Mouse (Mus musculus): Measurements from ENCODE around the gene Olfr74. TPM values are rescaled to one million over a fixed set of nuclear protein-coding genes. Genes with fewer than 3 reads are reported as not detected.

Olfr74 gene
- polyA plus RNA-seq (2014; fragmentation: Illumina TruSeq; extraction: RNeasy Lipid Tissue Mini Kit (QIAGEN cat#74804); ENCODE audit: low read depth, low replicate concordance), result not detected

GRCm38 (mm10) chr2:87974563-87974962 is at the start of gene Olfr74:
Gene Olfr74 (minus strand): TSS chr2:87974663.

GRCm38 (mm10) chr2:88022474-88022873 is 48.0 kb upstream of the Olfr74 start, which contains the start of gene Olfr1161:
Gene Olfr1161 (plus strand): TSS chr2:88022774.

DNA sequence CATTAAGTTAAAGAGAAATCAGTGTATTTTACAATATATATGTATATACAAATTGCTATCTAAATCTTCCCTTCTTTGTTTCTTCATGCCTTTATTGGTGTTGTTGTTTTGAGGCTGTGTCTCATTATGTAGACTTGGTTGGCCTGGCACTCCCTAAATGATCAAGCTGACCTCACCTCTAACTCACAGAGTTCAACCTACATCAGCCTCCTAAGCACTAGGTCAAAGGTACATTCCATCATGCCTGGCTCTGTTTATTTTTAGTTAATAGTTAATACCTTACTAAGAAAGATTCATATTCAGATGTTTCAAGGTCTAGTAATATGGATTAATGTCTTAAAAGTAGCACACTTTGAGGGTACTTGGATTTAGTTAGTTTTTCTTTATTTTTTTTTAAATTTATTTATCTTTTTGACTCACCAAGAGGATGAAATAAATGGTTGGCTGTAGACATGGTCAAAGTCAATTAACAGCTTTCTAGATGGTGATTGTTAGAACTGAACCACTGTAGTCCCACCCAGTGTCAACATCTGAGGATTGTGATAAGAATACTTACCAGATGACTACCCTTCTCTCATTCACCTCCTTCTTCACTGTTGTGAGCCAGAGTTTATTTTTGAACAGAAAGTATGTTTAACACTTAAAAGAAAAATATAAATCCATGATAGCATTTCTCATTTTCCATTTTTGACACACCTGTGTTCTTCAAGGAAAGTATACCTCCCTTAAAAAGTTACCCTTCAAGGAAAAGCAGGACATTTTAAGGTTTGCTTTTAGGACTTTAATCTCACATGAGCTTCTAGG is 33.3 kb upstream of the Olfr74 start, which contains the start of gene Olfr1160:
Gene Olfr1160, minus strand, starts transcription at position 754 of the 804 bp plus-strand sequence.

DNA sequence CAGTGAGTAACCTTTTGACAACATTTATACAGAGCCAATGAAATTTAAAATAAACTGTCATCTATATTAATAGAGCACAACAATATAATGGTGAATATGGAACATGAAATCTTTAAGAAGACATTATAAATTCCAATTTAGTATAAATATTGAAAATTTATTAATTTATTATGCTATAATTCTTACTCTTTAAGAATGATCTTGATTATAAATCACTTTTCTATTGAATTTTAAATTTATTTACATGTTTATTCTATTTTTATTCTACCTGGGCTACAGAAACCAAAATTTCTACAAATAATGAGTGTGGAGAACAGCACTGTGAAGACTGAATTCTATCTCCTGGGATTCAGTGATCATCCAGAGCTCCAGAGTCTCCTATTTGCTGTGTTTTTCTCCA is 15.3 kb upstream of the Olfr74 start, which contains the start of gene Olfr1158:
Gene Olfr1158, plus strand, starts transcription at position 301 of the 400 bp plus-strand sequence.

GRCm38 (mm10) chr2:87968199-87968598 is 6.3 kb downstream of the Olfr74 start, which contains the start of gene Olfr1157:
Gene Olfr1157 (minus strand): TSS chr2:87968299.

GRCm38 (mm10) chr2:87953000-87953399 is 21.5 kb downstream of the Olfr74 start, which contains the start of gene Olfr1156:
Gene Olfr1156 (minus strand): TSS chr2:87953100.

GRCm38 (mm10) chr2:87945037-87945436 is 29.4 kb downstream of the Olfr74 start, which contains the start of gene Olfr1155:
Gene Olfr1155 (minus strand): TSS chr2:87945137.

Other genes with a start within 250 kb of the Olfr74 start
- not detected for gene Olfr1138, start 234.7 kb downstream of the Olfr74 start, polyA plus RNA-seq (2014; fragmentation: Illumina TruSeq; extraction: RNeasy Lipid Tissue Mini Kit (QIAGEN cat#74804); ENCODE audit: low read depth, low replicate concordance)
- gene Olfr1140, start 230.9 kb downstream of the Olfr74 start, polyA plus RNA-seq (2014; fragmentation: Illumina TruSeq; extraction: RNeasy Lipid Tissue Mini Kit (QIAGEN cat#74804); ENCODE audit: low read depth, low replicate concordance), result not detected
- not detected for gene Olfr1141, start 220.7 kb downstream of the Olfr74 start, polyA plus RNA-seq (2014; fragmentation: Illumina TruSeq; extraction: RNeasy Lipid Tissue Mini Kit (QIAGEN cat#74804); ENCODE audit: low read depth, low replicate concordance)
- not detected for gene Olfr152, start 195.2 kb downstream of the Olfr74 start, polyA plus RNA-seq (2014; fragmentation: Illumina TruSeq; extraction: RNeasy Lipid Tissue Mini Kit (QIAGEN cat#74804); ENCODE audit: low read depth, low replicate concordance)
- gene Olfr1143, start 174.1 kb downstream of the Olfr74 start, polyA plus RNA-seq (2014; fragmentation: Illumina TruSeq; extraction: RNeasy Lipid Tissue Mini Kit (QIAGEN cat#74804); ENCODE audit: low read depth, low replicate concordance), result not detected
- gene Olfr1145, start 164.8 kb downstream of the Olfr74 start, polyA plus RNA-seq (2014; fragmentation: Illumina TruSeq; extraction: RNeasy Lipid Tissue Mini Kit (QIAGEN cat#74804); ENCODE audit: low read depth, low replicate concordance), result not detected
- not detected for gene Olfr1148, start 144.1 kb downstream of the Olfr74 start, polyA plus RNA-seq (2014; fragmentation: Illumina TruSeq; extraction: RNeasy Lipid Tissue Mini Kit (QIAGEN cat#74804); ENCODE audit: low read depth, low replicate concordance)
- not detected for gene Olfr1150-ps1, start 130.7 kb downstream of the Olfr74 start, polyA plus RNA-seq (2014; fragmentation: Illumina TruSeq; extraction: RNeasy Lipid Tissue Mini Kit (QIAGEN cat#74804); ENCODE audit: low read depth, low replicate concordance)
- not detected for gene Olfr1151, start 118.8 kb downstream of the Olfr74 start, polyA plus RNA-seq (2014; fragmentation: Illumina TruSeq; extraction: RNeasy Lipid Tissue Mini Kit (QIAGEN cat#74804); ENCODE audit: low read depth, low replicate concordance)
- gene Olfr1152, start 108.2 kb downstream of the Olfr74 start, polyA plus RNA-seq (2014; fragmentation: Illumina TruSeq; extraction: RNeasy Lipid Tissue Mini Kit (QIAGEN cat#74804); ENCODE audit: low read depth, low replicate concordance), result not detected
- not detected for gene Olfr1153, start 79.7 kb downstream of the Olfr74 start, polyA plus RNA-seq (2014; fragmentation: Illumina TruSeq; extraction: RNeasy Lipid Tissue Mini Kit (QIAGEN cat#74804); ENCODE audit: low read depth, low replicate concordance)
- not detected for gene Olfr1154, start 69.5 kb downstream of the Olfr74 start, polyA plus RNA-seq (2014; fragmentation: Illumina TruSeq; extraction: RNeasy Lipid Tissue Mini Kit (QIAGEN cat#74804); ENCODE audit: low read depth, low replicate concordance)
- gene Olfr1155, start 29.5 kb downstream of the Olfr74 start, polyA plus RNA-seq (2014; fragmentation: Illumina TruSeq; extraction: RNeasy Lipid Tissue Mini Kit (QIAGEN cat#74804); ENCODE audit: low read depth, low replicate concordance), result not detected
- not detected for gene Olfr1156, start 21.6 kb downstream of the Olfr74 start, polyA plus RNA-seq (2014; fragmentation: Illumina TruSeq; extraction: RNeasy Lipid Tissue Mini Kit (QIAGEN cat#74804); ENCODE audit: low read depth, low replicate concordance)
- not detected for gene Olfr1157, start 6.4 kb downstream of the Olfr74 start, polyA plus RNA-seq (2014; fragmentation: Illumina TruSeq; extraction: RNeasy Lipid Tissue Mini Kit (QIAGEN cat#74804); ENCODE audit: low read depth, low replicate concordance)
- not detected for gene Olfr1158, start 15.4 kb upstream of the Olfr74 start, polyA plus RNA-seq (2014; fragmentation: Illumina TruSeq; extraction: RNeasy Lipid Tissue Mini Kit (QIAGEN cat#74804); ENCODE audit: low read depth, low replicate concordance)
- gene Olfr1160, start 33.6 kb upstream of the Olfr74 start, polyA plus RNA-seq (2014; fragmentation: Illumina TruSeq; extraction: RNeasy Lipid Tissue Mini Kit (QIAGEN cat#74804); ENCODE audit: low read depth, low replicate concordance), result not detected
- not detected for gene Olfr1161, start 48.1 kb upstream of the Olfr74 start, polyA plus RNA-seq (2014; fragmentation: Illumina TruSeq; extraction: RNeasy Lipid Tissue Mini Kit (QIAGEN cat#74804); ENCODE audit: low read depth, low replicate concordance)
- not detected for gene Olfr73, start 63.0 kb upstream of the Olfr74 start, polyA plus RNA-seq (2014; fragmentation: Illumina TruSeq; extraction: RNeasy Lipid Tissue Mini Kit (QIAGEN cat#74804); ENCODE audit: low read depth, low replicate concordance)
- not detected for gene Olfr1162, start 76.5 kb upstream of the Olfr74 start, polyA plus RNA-seq (2014; fragmentation: Illumina TruSeq; extraction: RNeasy Lipid Tissue Mini Kit (QIAGEN cat#74804); ENCODE audit: low read depth, low replicate concordance)
- gene Olfr1163, start 97.2 kb upstream of the Olfr74 start, polyA plus RNA-seq (2014; fragmentation: Illumina TruSeq; extraction: RNeasy Lipid Tissue Mini Kit (QIAGEN cat#74804); ENCODE audit: low read depth, low replicate concordance), result not detected
- not detected for gene Olfr1164, start 119.3 kb upstream of the Olfr74 start, polyA plus RNA-seq (2014; fragmentation: Illumina TruSeq; extraction: RNeasy Lipid Tissue Mini Kit (QIAGEN cat#74804); ENCODE audit: low read depth, low replicate concordance)
- gene Olfr1166, start 153.6 kb upstream of the Olfr74 start, polyA plus RNA-seq (2014; fragmentation: Illumina TruSeq; extraction: RNeasy Lipid Tissue Mini Kit (QIAGEN cat#74804); ENCODE audit: low read depth, low replicate concordance), result not detected
- gene Olfr1167, start 180.5 kb upstream of the Olfr74 start, polyA plus RNA-seq (2014; fragmentation: Illumina TruSeq; extraction: RNeasy Lipid Tissue Mini Kit (QIAGEN cat#74804); ENCODE audit: low read depth, low replicate concordance), result not detected
- gene Olfr1168, start 207.2 kb upstream of the Olfr74 start, polyA plus RNA-seq (2014; fragmentation: Illumina TruSeq; extraction: RNeasy Lipid Tissue Mini Kit (QIAGEN cat#74804); ENCODE audit: low read depth, low replicate concordance), result not detected